Mouse (Mus musculus): ENCODE measurements at regions not wholly inside any gene's neighbourhood (a gene's known extent, or its start where the extent isn't known, plus 50 kb on each side); places are given as distances from the start of the nearest gene placed in this dataset.
A peak's percentile ranks its signal among the peaks of the same experiment; 100 is the strongest.
"Not testable (repeated sequence)": the region's sequence is repeated elsewhere in the genome, so short reads cannot be mapped to it uniquely, and the experiment has no call there.

DNA sequence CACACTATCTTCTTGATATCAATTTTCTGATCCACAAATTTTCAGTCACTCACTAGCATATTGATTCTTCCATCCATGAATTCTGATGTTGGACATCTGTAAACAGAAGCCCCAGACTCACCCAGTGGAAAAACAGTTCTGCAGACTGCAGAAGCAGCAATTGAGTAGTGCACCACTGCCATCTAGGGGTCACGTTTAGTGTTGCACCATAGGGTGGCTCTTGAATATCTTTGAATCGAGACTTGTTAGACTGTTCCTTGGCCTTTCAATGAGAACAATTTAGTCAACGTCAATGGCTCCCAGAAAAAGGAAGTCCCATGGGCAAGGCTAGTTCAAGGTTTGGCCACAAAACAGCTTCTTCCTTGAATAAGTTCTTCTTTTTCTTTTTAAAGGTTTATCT, 828.1 kb downstream of the Gm10330 start:
- DNase-seq, result peak in 1 of 2 experiments; percentile 7

DNA sequence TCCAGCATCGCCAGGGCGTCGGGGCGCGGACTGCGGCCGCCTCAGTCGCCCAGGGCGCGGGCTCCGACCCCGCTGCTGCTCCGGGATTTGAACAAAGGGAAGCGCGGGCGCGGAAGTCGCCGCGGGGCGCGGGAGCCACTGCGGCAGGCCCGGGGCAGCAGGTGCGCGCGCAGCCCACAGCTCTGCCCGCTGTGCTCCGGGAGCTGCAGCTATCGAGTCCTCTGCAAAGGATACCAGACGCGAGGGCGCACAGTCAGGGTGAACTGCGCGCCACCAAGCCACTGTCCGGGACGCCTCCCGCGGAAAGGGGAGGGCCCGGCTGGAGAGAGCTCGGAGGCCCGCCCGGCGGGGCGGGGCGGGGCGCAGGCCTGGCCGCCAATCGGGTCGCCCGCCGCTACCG, 873.9 kb downstream of the Gm10330 start:
- not testable (repeated sequence) for DNase-seq

All from spleen, adult 18-20 months (tissue).